Mouse (Mus musculus): ENCODE measurements at regions not wholly inside any gene's neighbourhood (a gene's known extent, or its start where the extent isn't known, plus 50 kb on each side); places are given as distances from the start of the nearest gene placed in this dataset.

GRCm38 (mm10) chr13:84057456-84057855 is 164.6 kb upstream of the Tmem161b start:
- TF ChIP-seq CTCF (conservative IDR thresholded peaks at IDR 0.05; ENCODE audit: insufficient read depth, insufficient read length, low read depth, low read length), result no peak
- no peak for TF ChIP-seq POLR2A (IDR thresholded peaks at IDR 0.05; ENCODE audit: low read depth, low read length)
